In genomic region chr5:76025996-76026665, GRCm38 (mm10) we compare ENCODE assay signal across 8 mouse cellular contexts. TPM values are rescaled to one million over a fixed set of nuclear protein-coding genes. Genes with fewer than 3 reads are reported as not detected.
DNase-seq lines count a peak whose midpoint lies in the region; ATAC-seq and TF ChIP-seq lines count a peak whose summit lies in the region.

No protein-coding gene starts in this region.

- no peaks in the 10 kb centered on the region for H3K9me3 ChIP-seq in limb, embryonic 11.5 days (ENCODE audit: control insufficient read depth, low read length)
- no peaks in the 10 kb centered on the region for H3K9me3 ChIP-seq in limb, embryonic 10.5 days (replicated peaks)

- peak; percentile 20 to 23 for DNase-seq in cerebellum, adult 2 months
- DNase-seq in limb, embryonic 11.5 days (ENCODE audit: low spot score): peak; percentile 37
- no peak for DNase-seq in limb, embryonic 10.5 days (ENCODE audit: low spot score)
- peak; percentile 47 to 50 for DNase-seq in adrenal gland, postnatal 36 days
- DNase-seq in kidney, postnatal 25 days: peak; percentile 41 to 77
- DNase-seq in thymus, postnatal 36 days: peak; percentile 6 to 8
- no peak for DNase-seq in urinary bladder, postnatal 10 days (ENCODE audit: low spot score)

- H3K27ac ChIP-seq in cerebellum, adult 2 months (ENCODE audit: insufficient read depth, low read length): no peak overlapping the region
- no peak overlapping the region for H3K27ac ChIP-seq in limb, embryonic 11.5 days (replicated peaks; ENCODE audit: low read depth, low read length)
- no peak overlapping the region for H3K27ac ChIP-seq in limb, embryonic 10.5 days

- no peak overlapping the region for H3K9ac ChIP-seq in limb, embryonic 11.5 days (ENCODE audit: low read length)

- H3K27me3 ChIP-seq in cerebellum, adult 2 months (ENCODE audit: control insufficient read depth, insufficient read depth, low read length): no peaks in the 10 kb centered on the region; the same call in 1 of the 2 replicates
- no peaks in the 10 kb centered on the region for H3K27me3 ChIP-seq in limb, embryonic 11.5 days (ENCODE audit: control insufficient read depth, insufficient read depth, low read length)
- no peaks in the 10 kb centered on the region for H3K27me3 ChIP-seq in limb, embryonic 10.5 days (ENCODE audit: low read depth, poor library complexity, severe bottlenecking)

- H3K36me3 ChIP-seq in limb, embryonic 11.5 days (ENCODE audit: control insufficient read depth, insufficient read depth, low read length): no peaks in the 10 kb centered on the region
- no peaks in the 10 kb centered on the region for H3K36me3 ChIP-seq in limb, embryonic 10.5 days

- no peak overlapping the region for H3K4me3 ChIP-seq in cerebellum, adult 2 months (replicated peaks; ENCODE audit: insufficient read depth, low read depth, low read length)
- no peak overlapping the region for H3K4me3 ChIP-seq in limb, embryonic 11.5 days (ENCODE audit: low read depth, low read length)
- no peak overlapping the region for H3K4me3 ChIP-seq in limb, embryonic 10.5 days

- no peak for TF ChIP-seq POLR2A in cerebellum, adult 2 months (IDR thresholded peaks at IDR 0.05; ENCODE audit: borderline replicate concordance, insufficient read depth, low read length)

- 62% methylated on average over 4 of the region's 4 CpGs for WGBS in cerebellum, adult 2 months
- 65% methylated on average over 4 of the region's 4 CpGs for WGBS in limb, embryonic 11.5 days
- WGBS in limb, embryonic 10.5 days: 65% methylated on average over 4 of the region's 4 CpGs

- no peak for ATAC-seq in cerebellum, adult (ENCODE audit: insufficient number of reproducible peaks, low FRiP score, low TSS enrichment)
- no peak for ATAC-seq in limb, embryonic 11.5 days (ENCODE audit: insufficient number of reproducible peaks, low FRiP score, low TSS enrichment, low read depth)

- H3K4me2 ChIP-seq in limb, embryonic 11.5 days (ENCODE audit: low read depth, severe bottlenecking): no peak overlapping the region

- TF ChIP-seq CTCF in cerebellum, adult 2 months (IDR thresholded peaks at IDR 0.05; ENCODE audit: borderline replicate concordance, insufficient read depth, low read depth, low read length): peak; percentile 62

- no peaks in the 10 kb centered on the region for H3K4me1 ChIP-seq in cerebellum, adult 2 months (ENCODE audit: control insufficient read depth, insufficient read depth, low read length)
- no peaks in the 10 kb centered on the region for H3K4me1 ChIP-seq in limb, embryonic 11.5 days (ENCODE audit: control insufficient read depth, insufficient read depth, low read length)
- peaks cover 16% of the 10 kb centered on the region; the same call in 1 of the 2 replicates for H3K4me1 ChIP-seq in limb, embryonic 10.5 days

RNA-seq across cellular contexts. Expression of gene Kdr, which starts 47.9 kb away (rescaled TPM):
- 6.7 and 7.1 TPM in 2 replicates for polyA plus RNA-seq in cerebellum, adult 2 months (2012; rRNA removed)
- 18.4 and 22.2 TPM in 2 replicates for polyA plus RNA-seq in limb, embryonic 11.5 days (2014; fragmentation: Nextera tagmentation; extraction: Ambion mirVana)
- polyA plus RNA-seq in limb, embryonic 10.5 days (2016; fragmentation: Nextera tagmentation; extraction: Ambion mirVana): 25.7 and 25.8 TPM in 2 replicates
- 100 to 1,000 TPM in 1 of 2 experiments, 10 to 100 TPM in 1; 65.4 to 116 TPM for total RNA-seq in adrenal gland, postnatal 36 days (2021)

Comparison
In these comparisons a context has a peak if more than half of its experiments do, and no peak if none do; other contexts are left out.
1. DNase-seq: peak in cerebellum, adult 2 months (2 of 2), limb, embryonic 11.5 days (single experiment), adrenal gland, postnatal 36 days (2 of 2), kidney, postnatal 25 days (2 of 2) and thymus, postnatal 36 days (2 of 2); none in limb, embryonic 10.5 days (single experiment) and urinary bladder, postnatal 10 days (single experiment).